Mouse (Mus musculus) spleen, postnatal 14 days (tissue): ENCODE measurements around the gene Shisa3.

Experiments
- DNase-seq, 2 experiments: peaks; one replicate each; pipeline ENCODE4 v3.0.0; 2021 to 2022; ENCODE audit warnings: low spot score in 2 of 2

The Shisa3 gene

GRCm38 (mm10) chr5:67633138-67633782, 25.6 kb downstream of the Shisa3 start:
- no peak for DNase-seq

GRCm38 (mm10) chr5:67633831-67634268, 26.2 kb downstream of the Shisa3 start:
- no peak for DNase-seq

- no peak for DNase-seq
These were observed 26.7 kb downstream of the Shisa3 start for GRCm38 (mm10) chr5:67634339-67634738.

- DNase-seq: no peak
These were observed 33.1 kb downstream of the Shisa3 start for GRCm38 (mm10) chr5:67640596-67641312.

- no peak for DNase-seq
These were observed 33.9 kb downstream of the Shisa3 start for GRCm38 (mm10) chr5:67641406-67642120.

GRCm38 (mm10) chr5:67643537-67644255, 36.0 kb downstream of the Shisa3 start:
- DNase-seq: no peak

GRCm38 (mm10) chr5:67646756-67647529, 39.3 kb downstream of the Shisa3 start:
- no peak for DNase-seq

- DNase-seq: no peak
These were observed 39.9 kb downstream of the Shisa3 start for GRCm38 (mm10) chr5:67647568-67647967.

- no peak for DNase-seq
These were observed 41.5 kb downstream of the Shisa3 start for GRCm38 (mm10) chr5:67649156-67649555.

- no peak for DNase-seq
These were observed 42.3 kb downstream of the Shisa3 start for GRCm38 (mm10) chr5:67650021-67650420.

- no peak for DNase-seq
These were observed 44.8 kb downstream of the Shisa3 start for GRCm38 (mm10) chr5:67652468-67652867.

- DNase-seq: no peak
These were observed 45.9 kb downstream of the Shisa3 start for GRCm38 (mm10) chr5:67653543-67653942.

GRCm38 (mm10) chr5:67654572-67654971, 46.9 kb downstream of the Shisa3 start:
- DNase-seq: no peak

GRCm38 (mm10) chr5:67655696-67656519, 48.2 kb downstream of the Shisa3 start:
- DNase-seq: no peak

- no peak for DNase-seq
These were observed 49.2 kb downstream of the Shisa3 start for GRCm38 (mm10) chr5:67656821-67657259.

GRCm38 (mm10) chr5:67659864-67660263, 52.2 kb downstream of the Shisa3 start:
- DNase-seq: no peak

- no peak for DNase-seq
These were observed 55.0 kb downstream of the Shisa3 start for GRCm38 (mm10) chr5:67662715-67663114.

GRCm38 (mm10) chr5:67669436-67669896, 61.8 kb downstream of the Shisa3 start:
- DNase-seq: no peak

GRCm38 (mm10) chr5:67670158-67670557, 62.5 kb downstream of the Shisa3 start:
- no peak for DNase-seq

- no peak for DNase-seq
These were observed 65.3 kb downstream of the Shisa3 start for GRCm38 (mm10) chr5:67673008-67673407.
